Mouse (Mus musculus) 416B (cell line): ENCODE results near the gene Aox3.

ENCODE experiments used
- DNase-seq: peaks from one replicate; pipeline ENCODE4 v3.0.0; 2011; ENCODE audit warnings: low read depth

Gene Aox3

DNA sequence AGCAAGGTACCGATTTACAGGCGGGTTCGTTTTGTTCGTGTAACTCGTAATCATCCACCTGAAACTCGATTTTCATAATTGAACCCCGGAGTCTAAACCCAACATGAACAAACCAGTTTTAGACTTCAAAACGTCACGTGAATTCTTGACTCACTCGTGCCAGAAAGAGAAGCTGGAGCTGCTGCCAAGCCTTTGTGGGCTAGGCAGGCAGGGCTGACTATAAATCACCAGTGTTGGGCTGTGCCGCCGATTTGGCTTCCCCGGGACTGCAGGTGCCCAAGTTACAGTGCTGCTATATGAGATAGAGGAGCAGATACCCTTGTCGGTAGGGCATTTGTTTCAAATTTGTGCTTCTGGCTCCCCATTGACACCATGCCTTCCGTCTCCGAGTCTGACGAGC, 97.3 kb downstream of the Aox3 start, which contains the start of gene Aox4:
Gene Aox4 (plus strand): TSS at position 195 of the 400 bp plus-strand sequence.
- no peak for DNase-seq

DNA sequence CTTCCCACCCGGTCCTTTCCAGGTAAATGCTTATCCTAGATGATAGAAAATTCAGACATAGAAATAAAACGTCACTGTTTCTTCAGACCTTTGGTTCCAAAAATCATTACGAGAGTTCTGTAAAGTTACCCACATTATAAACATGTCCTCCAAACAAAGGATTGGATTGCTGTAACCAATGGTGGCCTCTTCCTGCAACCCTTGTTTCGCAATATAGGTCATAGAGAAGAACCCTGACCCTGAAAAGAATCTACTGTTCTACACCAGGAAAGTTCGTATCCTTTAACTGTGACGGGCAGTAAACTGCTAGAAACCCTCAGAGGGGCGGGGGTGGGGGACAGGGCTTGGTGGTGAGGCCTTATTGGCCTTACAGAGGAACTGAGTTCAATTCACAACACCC, 99.9 kb downstream of the Aox3 start:
- no peak for DNase-seq

DNA sequence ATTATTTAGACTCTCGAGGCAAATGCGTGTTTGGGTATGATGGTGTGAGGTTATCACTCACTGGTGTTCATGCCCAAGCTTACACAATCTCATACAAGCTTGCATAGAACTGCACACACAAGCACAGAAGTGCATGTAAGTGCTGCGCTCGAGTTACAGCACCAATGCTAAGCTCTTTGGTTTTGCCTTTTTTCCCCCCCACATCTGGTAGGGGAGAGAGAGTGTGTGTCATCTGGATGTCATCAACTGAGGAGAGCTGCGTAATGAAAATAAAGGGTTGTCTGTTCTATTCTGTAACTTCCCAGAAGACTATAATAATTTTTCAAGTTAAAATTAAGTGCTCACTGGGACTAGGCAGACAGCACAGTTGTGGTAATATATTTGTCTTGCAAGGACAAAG, 100.9 kb downstream of the Aox3 start:
- DNase-seq = no peak

DNA sequence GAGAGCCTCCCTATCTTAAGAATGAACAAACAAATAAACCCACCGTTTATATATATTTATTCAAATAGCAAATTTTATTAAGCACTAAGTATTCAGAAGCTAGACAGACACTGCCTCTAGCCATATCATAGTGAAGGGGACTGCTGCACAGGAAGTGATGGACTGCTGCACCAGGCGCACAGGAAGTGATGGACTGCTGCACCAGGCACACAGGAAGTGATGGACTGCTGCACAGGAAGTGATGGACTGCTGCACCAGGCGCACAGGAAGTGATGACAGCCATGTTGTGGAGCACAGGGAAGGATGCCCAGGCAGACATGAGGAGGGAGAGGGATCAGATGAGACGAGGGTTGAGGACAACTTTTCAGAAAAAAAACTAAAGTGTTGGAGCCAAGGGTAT, 102.4 kb downstream of the Aox3 start:
- DNase-seq = peak; percentile 61

DNA sequence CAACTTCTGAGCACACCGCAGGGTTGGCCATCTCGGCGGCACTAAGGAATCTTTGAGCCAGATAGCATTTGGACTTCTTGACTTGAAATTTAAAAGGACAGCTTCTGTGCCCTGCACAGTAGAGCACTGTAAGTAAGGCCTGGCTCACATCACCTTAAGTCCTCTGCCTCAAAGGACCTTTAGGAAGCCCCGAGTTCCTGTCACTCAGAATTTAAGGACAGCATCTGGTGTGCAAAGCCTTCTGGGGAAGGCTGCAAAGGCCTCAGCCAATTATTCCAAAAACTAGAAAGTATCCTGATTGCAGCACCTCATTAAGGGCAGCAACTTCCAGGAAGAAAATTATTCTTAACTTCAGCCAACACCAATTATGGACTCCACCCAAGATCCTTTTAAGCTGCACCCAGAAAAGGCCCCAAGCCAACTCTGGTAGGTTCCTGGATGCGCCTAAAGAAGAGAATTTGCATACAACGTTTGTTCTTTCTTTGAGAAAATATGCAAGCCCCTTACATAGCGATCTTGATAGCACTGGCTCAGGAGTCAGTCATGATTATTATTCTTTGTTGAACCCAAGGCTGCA, 103.1 kb downstream of the Aox3 start:
- DNase-seq = no peak

DNA sequence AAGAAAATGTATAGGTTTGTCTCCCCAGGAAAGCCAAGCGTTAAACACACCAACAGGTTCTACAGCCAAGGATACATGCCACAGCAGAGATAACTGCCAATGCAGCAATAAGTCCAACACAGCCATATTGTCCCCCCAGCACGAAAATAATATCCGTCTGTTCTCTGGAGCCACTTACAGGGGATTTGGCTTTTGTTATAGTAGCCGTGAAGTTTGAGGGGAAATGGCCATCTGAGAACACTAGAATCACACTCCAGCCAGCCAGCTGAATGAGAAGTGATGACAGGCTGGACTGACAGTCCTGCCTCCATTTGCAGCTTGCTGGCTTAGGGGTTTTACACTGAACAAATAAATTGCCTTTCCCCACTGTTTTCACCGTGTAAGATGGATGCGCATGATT, 108.1 kb downstream of the Aox3 start:
- DNase-seq = no peak

DNA sequence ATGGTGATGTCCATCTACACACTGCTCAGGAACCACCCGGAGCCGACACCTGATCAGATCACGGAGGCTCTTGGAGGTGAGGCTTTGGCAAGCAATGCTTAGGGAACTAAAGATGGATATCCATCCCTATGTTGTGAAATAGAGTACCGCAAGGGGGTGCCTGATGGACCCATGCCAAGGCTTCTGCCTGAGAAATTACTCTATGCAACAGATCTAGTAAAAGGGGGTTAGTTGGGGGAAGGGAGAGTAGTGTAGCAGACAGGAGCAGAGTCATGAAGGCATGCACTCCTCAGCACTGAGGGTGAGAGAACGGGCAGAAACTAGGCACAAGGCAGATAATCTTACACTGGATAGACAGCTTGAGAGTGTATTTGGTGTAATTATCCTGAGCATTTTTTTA, 108.9 kb downstream of the Aox3 start:
- no peak for DNase-seq

DNA sequence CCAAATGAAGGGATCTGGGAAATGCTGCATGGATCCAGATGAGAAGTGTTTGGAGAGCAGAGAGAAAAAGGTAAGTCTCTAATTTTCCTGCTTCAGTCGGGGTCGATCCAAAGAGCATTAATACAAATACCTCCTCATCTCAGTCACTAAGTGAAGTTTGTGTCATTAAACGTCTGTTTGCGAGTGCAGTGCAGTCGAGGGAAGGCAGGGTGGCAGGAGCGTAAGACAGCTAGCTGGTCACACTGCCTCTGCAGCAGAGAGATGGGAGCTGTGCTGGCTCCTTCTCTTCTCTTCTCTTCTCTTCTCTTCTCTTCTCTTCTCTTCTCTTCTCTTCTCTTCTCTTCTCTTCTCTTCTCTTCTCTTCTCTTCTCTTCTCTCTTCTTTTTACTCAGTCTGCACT, 115.2 kb downstream of the Aox3 start:
- no peak for DNase-seq

DNA sequence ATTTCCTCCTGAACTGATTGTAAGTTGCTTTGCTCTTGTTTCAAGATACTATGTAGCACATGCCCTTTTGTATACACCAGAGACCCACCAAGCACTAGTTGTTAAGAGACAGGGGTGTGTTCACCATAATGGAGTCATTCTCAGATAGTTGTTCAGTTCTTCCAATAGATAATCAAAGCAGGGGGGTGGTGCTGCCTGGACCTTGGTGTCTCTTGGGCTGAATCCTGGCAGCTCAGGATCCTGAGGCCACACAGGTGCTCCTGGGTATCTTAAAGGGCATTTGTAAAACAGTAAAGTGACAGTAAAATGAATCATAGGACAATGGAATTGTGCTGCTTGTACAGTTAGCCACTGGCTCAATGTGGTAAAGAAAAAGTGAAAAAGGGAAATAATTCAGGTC, 116.0 kb downstream of the Aox3 start:
- DNase-seq = no peak

DNA sequence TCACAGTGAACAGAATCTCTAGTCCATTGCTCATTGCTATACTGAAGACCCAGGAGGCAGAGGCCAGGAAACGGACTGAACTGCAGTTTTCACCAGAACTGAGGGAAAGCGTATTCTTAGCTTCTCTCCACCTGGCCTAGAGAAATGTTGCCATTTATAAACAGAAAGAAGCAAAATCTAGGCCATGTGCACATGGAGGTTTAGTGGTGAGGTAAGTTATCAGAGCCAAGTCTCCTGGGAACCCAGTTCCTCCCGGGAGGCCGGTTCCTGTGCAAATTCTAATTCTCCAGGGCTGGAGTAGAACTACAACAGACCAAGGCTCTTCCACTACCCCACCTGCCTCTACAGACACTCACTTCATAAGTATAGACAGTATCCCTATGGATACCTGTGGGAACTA, 116.8 kb downstream of the Aox3 start:
- DNase-seq = no peak

DNA sequence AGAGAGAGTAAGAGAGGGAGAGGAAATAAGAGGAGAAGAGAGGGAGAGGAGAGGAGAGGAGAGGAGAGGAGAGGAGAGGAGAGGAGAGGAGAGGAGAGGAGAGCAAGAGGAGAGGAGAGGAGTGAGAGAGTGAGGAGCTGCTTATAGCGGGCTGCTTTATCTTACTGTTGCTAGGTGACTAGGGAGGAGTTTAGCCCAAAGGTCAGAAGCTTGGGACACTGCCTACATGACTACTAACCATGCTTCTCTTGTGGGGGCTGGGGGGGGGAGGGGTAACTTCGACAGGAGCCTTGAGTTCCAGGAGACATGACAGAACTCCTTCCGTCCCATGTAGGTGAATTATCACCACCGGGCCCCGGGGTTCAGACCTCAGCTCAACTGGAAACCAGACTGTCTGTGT, 117.6 kb downstream of the Aox3 start:
- DNase-seq = no peak

DNA sequence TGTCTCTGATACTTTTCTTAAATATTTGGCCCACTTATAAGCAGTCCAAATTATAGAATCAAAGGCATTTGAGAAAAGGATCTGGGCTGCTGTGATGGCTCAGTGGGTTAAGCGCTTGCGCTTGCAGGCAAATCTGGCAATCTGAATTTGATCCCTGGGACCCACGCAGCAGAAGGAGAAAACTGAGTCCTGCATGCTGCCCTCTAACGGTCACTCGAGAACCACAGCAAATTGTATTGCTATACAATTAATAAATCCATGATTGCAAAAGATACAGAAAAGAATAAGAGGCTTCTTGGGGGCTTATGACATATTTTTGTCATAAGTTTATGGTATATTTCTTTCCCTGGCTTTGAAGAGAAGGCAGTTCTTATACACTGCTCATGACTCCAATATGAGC, 122.5 kb downstream of the Aox3 start:
- peak; percentile 8 for DNase-seq

DNA sequence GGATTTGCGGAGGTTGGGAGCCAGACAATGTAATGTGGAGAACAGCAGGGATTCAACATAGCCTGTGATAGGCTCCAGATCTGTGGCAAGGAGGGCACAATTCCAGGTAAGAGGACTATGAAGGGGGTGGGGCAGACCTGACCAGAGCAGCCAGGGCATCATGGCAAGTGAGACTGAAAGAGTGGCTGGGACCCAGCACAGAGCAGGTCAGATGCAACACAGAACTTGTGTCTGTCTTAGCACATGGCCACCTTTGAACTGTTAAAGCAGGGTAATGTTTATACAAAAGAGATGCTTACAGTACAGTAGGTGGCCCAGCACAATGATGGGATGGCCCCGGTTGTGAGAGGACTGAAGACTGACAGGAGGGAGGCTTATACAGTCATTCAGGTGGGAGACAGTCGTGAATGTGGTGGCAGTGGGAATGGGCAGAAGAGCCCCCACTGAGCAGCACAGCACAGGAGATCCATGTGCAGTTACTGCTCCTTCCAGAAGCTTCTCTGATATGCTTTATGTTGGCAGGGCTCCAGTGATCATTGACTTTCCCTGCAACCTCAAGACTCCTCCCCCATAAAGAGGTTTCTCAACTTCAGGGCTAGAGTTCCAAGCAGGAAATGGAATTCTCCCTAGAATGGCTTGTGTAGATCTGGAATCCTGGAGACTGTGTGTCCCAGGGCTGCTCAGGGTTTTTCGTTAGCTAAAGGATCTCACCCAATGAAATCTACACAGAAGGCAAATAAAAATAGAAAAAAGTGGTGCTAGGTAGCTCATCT, 124.8 kb downstream of the Aox3 start:
- no peak for DNase-seq

DNA sequence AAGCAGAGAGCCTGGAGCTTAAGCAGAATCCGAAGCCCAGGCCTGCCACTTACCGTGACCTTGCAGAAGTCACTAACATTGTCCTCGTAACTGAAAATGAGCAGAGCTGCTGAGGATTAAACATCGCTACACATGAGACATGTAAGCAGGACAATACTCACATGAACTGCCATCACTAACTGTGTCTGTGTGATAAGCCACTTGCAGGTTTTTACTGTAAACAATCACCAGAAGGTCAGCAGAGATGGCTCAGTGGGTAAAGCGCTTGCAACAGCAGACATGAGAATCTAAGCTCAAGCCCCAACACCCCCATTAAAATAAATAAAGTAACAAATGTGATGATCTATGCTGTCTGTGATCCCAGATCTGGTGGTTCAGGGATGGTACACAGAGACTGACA, 125.5 kb downstream of the Aox3 start:
- DNase-seq = no peak

DNA sequence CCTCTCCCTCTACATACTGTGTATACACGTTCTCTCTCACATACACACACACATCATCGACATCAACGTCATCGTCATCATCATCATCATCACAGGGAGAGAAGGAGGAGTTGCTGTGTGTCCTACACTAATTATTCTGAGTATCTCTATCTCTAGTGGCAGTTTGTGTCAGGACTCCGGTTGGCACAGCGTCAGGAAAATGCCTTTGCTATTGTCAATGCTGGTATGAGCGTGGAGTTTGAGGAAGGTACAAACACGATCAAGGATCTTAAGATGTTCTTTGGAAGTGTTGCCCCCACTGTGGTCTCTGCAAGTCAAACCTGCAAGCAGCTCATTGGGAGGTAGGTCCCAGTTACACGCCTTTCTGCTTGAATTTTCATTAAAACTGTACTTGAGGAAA, 126.0 kb downstream of the Aox3 start:
- no peak for DNase-seq

DNA sequence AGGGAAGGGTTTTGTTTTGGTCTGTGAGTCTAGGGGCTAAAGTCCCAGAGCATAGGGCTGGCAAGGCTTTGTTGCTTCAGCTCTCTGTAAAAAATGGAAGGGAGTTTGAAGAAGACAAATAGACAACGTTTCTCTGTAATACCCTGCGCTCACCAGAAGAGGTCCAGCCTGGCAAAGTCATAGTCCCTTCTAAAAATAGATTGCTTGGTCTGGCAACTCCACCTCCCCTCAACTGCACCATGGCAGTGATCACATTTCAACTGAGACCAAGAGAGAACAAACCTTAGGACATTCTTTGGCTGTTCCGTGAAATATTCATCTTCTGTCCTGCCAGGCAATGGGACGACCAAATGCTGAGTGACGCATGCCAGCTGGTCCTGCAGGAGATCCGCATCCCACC, 127.4 kb downstream of the Aox3 start:
- DNase-seq = peak; percentile 29

DNA sequence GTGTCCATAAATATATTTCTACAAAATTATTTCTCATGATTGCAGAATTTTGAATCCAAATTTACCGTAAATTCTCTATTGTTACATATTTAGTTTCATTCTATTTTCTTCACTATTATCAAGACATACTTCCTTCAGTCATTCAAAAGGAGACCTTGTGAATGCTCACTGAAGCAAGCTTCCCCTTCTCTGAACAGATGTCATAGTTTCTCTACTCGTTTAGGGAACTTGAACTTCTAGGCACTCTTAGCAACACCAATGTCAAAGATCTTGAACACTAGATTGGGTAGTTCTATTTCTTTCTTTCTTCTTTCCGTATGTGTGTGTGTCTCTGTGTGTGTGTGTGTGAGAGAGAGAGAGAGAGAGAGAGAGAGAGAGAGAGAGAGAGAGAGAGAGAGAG, 131.6 kb downstream of the Aox3 start:
- DNase-seq = no peak

DNA sequence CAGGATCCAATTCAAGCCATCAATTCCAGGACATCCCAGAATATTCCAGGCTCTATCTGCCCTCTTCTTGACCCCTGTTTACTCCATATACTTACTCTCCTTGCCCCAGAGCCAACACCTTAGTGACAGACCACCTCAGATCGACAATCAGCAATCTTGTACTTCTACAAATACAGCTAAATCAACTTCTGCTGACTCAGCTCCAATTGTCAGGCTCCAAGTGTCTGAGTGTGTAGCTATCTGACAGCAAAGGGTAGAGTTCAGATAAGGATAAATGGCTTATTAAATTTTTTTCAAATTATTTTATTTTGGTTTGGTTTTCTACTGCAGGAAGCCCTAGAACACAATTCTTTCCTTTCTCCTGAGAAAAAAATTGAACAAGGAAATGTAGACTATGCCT, 135.6 kb downstream of the Aox3 start:
- DNase-seq = no peak
